Mouse (Mus musculus) brain, embryonic 14.5 days (tissue): ENCODE results near the gene Arhgap22.

Source experiments
- CTCF ChIP-seq: fragments of 200-500 bp; IDR thresholded peaks from 2 replicates; pipeline ENCODE4 v1.5.1; 2012; ENCODE audit warnings: inconsistent platforms, mild to moderate bottlenecking, moderate library complexity, borderline replicate concordance; ENCODE audit not compliant: insufficient read depth, insufficient read length; ENCODE audit errors: extremely low read depth
- POLR2A ChIP-seq: fragments of 200-500 bp; IDR thresholded peaks from 2 replicates; pipeline ENCODE4 v1.6.1; 2012; ENCODE audit warnings: mild to moderate bottlenecking, inconsistent platforms, borderline replicate concordance; ENCODE audit not compliant: poor library complexity, insufficient read depth, insufficient read length, severe bottlenecking; ENCODE audit errors: extremely low read depth

DNA sequence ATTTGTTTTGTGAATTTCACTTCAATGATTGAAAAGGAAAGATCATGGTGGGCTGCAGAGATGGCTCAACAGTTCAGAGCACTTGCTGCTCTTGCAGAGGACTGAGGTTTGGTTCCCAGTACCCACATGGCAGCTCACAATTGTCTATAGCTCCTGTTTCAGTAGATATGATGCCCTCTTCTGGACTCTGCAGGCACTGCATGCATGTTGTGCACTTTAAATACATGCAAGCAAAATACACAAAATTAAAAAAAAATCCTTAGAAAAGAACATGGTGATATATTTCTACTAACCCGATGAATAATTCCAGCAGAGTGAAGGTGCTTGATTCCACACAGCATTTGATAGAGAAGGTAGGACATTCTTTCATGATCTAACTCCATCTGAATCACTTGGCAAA is 188.5 kb downstream of the Arhgap22 start:
- TF ChIP-seq CTCF (no peak), POLR2A (no peak)
